7 mouse cellular contexts compared by ENCODE assay signal in genomic region chr12:85745827-85746695, GRCm38 (mm10). TPM values are rescaled to one million over a fixed set of nuclear protein-coding genes. Genes with fewer than 3 reads are reported as not detected.
DNase-seq lines count a peak whose midpoint lies in the region; ATAC-seq lines count a peak whose summit lies in the region.

Gene Flvcr2 (plus strand): TSS chr12:85746539.

- peak within 1 kb of the TSS; percentile 42 for H3K4me3 ChIP-seq in embryonic facial prominence, embryonic 12.5 days
- peak within 1 kb of the TSS; percentile 54 for H3K4me3 ChIP-seq in limb, embryonic 13.5 days
- peak within 1 kb of the TSS; percentile 37 for H3K4me3 ChIP-seq in midbrain, embryonic 15.5 days

- no peaks in the 10 kb centered on the region for H3K4me1 ChIP-seq in embryonic facial prominence, embryonic 12.5 days
- H3K4me1 ChIP-seq in limb, embryonic 13.5 days = peaks cover 8% of the 10 kb centered on the region
- H3K4me1 ChIP-seq in midbrain, embryonic 15.5 days = peaks cover 13% of the 10 kb centered on the region

- peak; percentile 41 to 67 for DNase-seq in adrenal gland, postnatal 4 days (ENCODE audit: low spot score in 2 of 2)
- DNase-seq in heart, adult 9 months (ENCODE audit: low spot score in 2 of 2) = peak; percentile 68 to 85
- DNase-seq in kidney, adult 9 months = peak; percentile 91
- peak; percentile 12 to 20 for DNase-seq in spleen, postnatal 14 days (ENCODE audit: low spot score in 2 of 2)

- 1% methylated on average over 44 of the region's 51 CpGs for WGBS in embryonic facial prominence, embryonic 12.5 days
- 1% methylated on average over 51 of the region's 51 CpGs for WGBS in limb, embryonic 13.5 days
- under 1% methylated on average over 48 of the region's 51 CpGs for WGBS in midbrain, embryonic 15.5 days

- peak within 1 kb of the TSS; percentile 52 for H3K9ac ChIP-seq in embryonic facial prominence, embryonic 12.5 days
- H3K9ac ChIP-seq in limb, embryonic 13.5 days = peak within 1 kb of the TSS; percentile 57
- peak within 1 kb of the TSS; percentile 21; the same call in 1 of the 2 replicates for H3K9ac ChIP-seq in midbrain, embryonic 15.5 days

- peak within 1 kb of the TSS; percentile 51; the same call in 1 of the 2 replicates for H3K27ac ChIP-seq in embryonic facial prominence, embryonic 12.5 days
- H3K27ac ChIP-seq in limb, embryonic 13.5 days = peak within 1 kb of the TSS; percentile 58; the same call in 1 of the 2 replicates
- no peak within 1 kb of the TSS for H3K27ac ChIP-seq in midbrain, embryonic 15.5 days

- no peaks in the 10 kb centered on the region for H3K36me3 ChIP-seq in embryonic facial prominence, embryonic 12.5 days
- H3K36me3 ChIP-seq in limb, embryonic 13.5 days = no peaks in the 10 kb centered on the region
- H3K36me3 ChIP-seq in midbrain, embryonic 15.5 days (replicated peaks) = no peaks in the 10 kb centered on the region

- peak within 1 kb of the TSS; percentile 76 for H3K4me2 ChIP-seq in embryonic facial prominence, embryonic 12.5 days (replicated peaks)
- H3K4me2 ChIP-seq in limb, embryonic 13.5 days (replicated peaks) = peak within 1 kb of the TSS; percentile 94
- peak within 1 kb of the TSS; percentile 74 for H3K4me2 ChIP-seq in midbrain, embryonic 15.5 days

- peak; percentile 86 for ATAC-seq in embryonic facial prominence, embryonic 12.5 days (ENCODE audit: insufficient number of reproducible peaks, insufficient read depth, low FRiP score, low TSS enrichment)
- ATAC-seq in limb, embryonic 13.5 days (ENCODE audit: low FRiP score, low read depth) = peak; percentile 89
- peak; percentile 62 for ATAC-seq in midbrain, embryonic 15.5 days (replicated peaks)

- H3K27me3 ChIP-seq in embryonic facial prominence, embryonic 12.5 days = peaks cover 8% of the 10 kb centered on the region; the same call in 1 of the 2 replicates
- H3K27me3 ChIP-seq in limb, embryonic 13.5 days = peaks cover 15% of the 10 kb centered on the region
- peaks cover 7% of the 10 kb centered on the region for H3K27me3 ChIP-seq in midbrain, embryonic 15.5 days (replicated peaks)

- H3K9me3 ChIP-seq in embryonic facial prominence, embryonic 12.5 days = no peaks in the 10 kb centered on the region
- H3K9me3 ChIP-seq in limb, embryonic 13.5 days = no peaks in the 10 kb centered on the region
- H3K9me3 ChIP-seq in midbrain, embryonic 15.5 days = no peaks in the 10 kb centered on the region

RNA-seq across cellular contexts. Expression of gene Flvcr2, which starts in this region (rescaled TPM):
- 1 to 10 TPM; 6.3 to 7.3 TPM for total RNA-seq in adrenal gland, postnatal 4 days (2021)
- 1.8 and 1.9 TPM in 2 replicates for polyA plus RNA-seq in embryonic facial prominence, embryonic 12.5 days (2016; fragmentation: Nextera tagmentation; extraction: Ambion mirVana)
- 2.2 and 3.2 TPM in 2 replicates for polyA plus RNA-seq in limb, embryonic 13.5 days (2015; fragmentation: Nextera tagmentation; extraction: Ambion mirVana)
- polyA plus RNA-seq in midbrain, embryonic 15.5 days (2015; fragmentation: Nextera tagmentation; extraction: Ambion mirVana) = 5.7 and 6.2 TPM in 2 replicates

Comparison
In these comparisons a context has a peak if more than half of its experiments do, and no peak if none do; other contexts are left out.
1. DNase-seq: peak in every context shown above with its lines; median percentile 91 in kidney, adult 9 months; 76 in heart, adult 9 months; 54 in adrenal gland, postnatal 4 days; 16 in spleen, postnatal 14 days.